ENCODE assay signal across 8 mouse cellular contexts in the genomic region with DNA sequence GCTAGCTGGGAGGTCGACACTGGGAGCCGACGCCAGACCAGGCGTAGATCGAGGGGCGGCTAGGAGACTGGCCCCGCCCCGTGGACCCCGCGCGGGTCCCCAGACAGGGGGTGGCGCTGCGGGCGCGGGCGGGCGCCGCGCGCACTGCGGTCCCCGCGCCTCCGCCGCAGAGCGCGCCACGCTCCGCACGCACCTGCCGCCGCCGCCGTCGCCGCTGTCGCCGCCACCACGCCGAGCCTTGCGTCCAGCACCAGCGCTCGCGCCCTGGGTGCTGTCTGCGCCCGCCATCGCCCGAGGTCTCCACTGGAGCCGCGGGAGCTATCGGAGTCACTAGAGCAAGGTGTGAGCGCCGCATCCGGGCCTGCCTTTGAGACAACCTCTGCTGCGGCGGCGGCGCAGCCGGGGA. TPM values are rescaled to one million over a fixed set of nuclear protein-coding genes. Genes with fewer than 3 reads are reported as not detected.
A peak's percentile ranks its signal among the peaks of the same experiment; 100 is the strongest.
DNase-seq lines count a peak whose midpoint lies in the region; ATAC-seq and TF ChIP-seq lines count a peak whose summit lies in the region.

A gene (plus strand): TSS at position 155 of the 406 bp plus-strand sequence.
A gene (minus strand): TSS at position 352 of the 406 bp plus-strand sequence.

- H3K36me3 ChIP-seq in heart, embryonic 12.5 days: 0 out of 2 replicates have a peak, but pooled peaks cover 12% of the 10 kb centered on the region
- no peaks in the 10 kb centered on the region; the same call in 1 of the 2 replicates for H3K36me3 ChIP-seq in hindbrain, embryonic 15.5 days
- H3K36me3 ChIP-seq in midbrain, embryonic 13.5 days: peaks cover 23% of the 10 kb centered on the region

- no peak for DNase-seq in heart, adult 9 months (ENCODE audit: low spot score in 2 of 2)
- DNase-seq in B cell, adult 2 months: peak; percentile 28 to 34
- peak; percentile 57 to 70 for DNase-seq in cerebellum, adult 2 months
- DNase-seq in thymus, postnatal 36 days: peak; percentile 13 to 39
- DNase-seq in ovary, adult 18-20 months (ENCODE audit: low spot score): no peak

- TF ChIP-seq POLR2A in cerebellum, adult 2 months (IDR thresholded peaks at IDR 0.05; ENCODE audit: borderline replicate concordance, insufficient read depth, low read length): peak; percentile 52

- TF ChIP-seq CTCF in cerebellum, adult 2 months (IDR thresholded peaks at IDR 0.05; ENCODE audit: borderline replicate concordance, insufficient read depth, low read depth, low read length): no peak

- H3K4me3 ChIP-seq in heart, embryonic 12.5 days: peak within 1 kb of the TSS; percentile 60
- H3K4me3 ChIP-seq in cerebellum, adult 2 months (replicated peaks; ENCODE audit: insufficient read depth, low read depth, low read length): peak within 1 kb of the TSS; percentile 77
- H3K4me3 ChIP-seq in hindbrain, embryonic 15.5 days: peak within 1 kb of the TSS; percentile 61
- H3K4me3 ChIP-seq in midbrain, embryonic 13.5 days (replicated peaks): peak within 1 kb of the TSS; percentile 56

- H3K4me2 ChIP-seq in heart, embryonic 12.5 days: peak within 1 kb of the TSS; percentile 95
- H3K4me2 ChIP-seq in hindbrain, embryonic 15.5 days: peak within 1 kb of the TSS; percentile 92
- peak within 1 kb of the TSS; percentile 71 for H3K4me2 ChIP-seq in midbrain, embryonic 13.5 days (replicated peaks)

- H3K27me3 ChIP-seq in heart, embryonic 12.5 days (replicated peaks): peaks cover 41% of the 10 kb centered on the region
- no peaks in the 10 kb centered on the region for H3K27me3 ChIP-seq in cerebellum, adult 2 months (ENCODE audit: control insufficient read depth, insufficient read depth, low read length)
- H3K27me3 ChIP-seq in hindbrain, embryonic 15.5 days: peaks cover 4% of the 10 kb centered on the region; the same call in 1 of the 2 replicates
- H3K27me3 ChIP-seq in midbrain, embryonic 13.5 days: peaks cover 18% of the 10 kb centered on the region

- ATAC-seq in heart, embryonic 12.5 days (ENCODE audit: insufficient number of reproducible peaks, low FRiP score): no peak
- ATAC-seq in hindbrain, embryonic 15.5 days (ENCODE audit: low FRiP score, low read depth): peak; percentile 65
- ATAC-seq in midbrain, embryonic 13.5 days: peak; percentile 47

- H3K27ac ChIP-seq in heart, embryonic 12.5 days (ENCODE audit: poor library complexity, severe bottlenecking): no peak within 1 kb of the TSS
- peak within 1 kb of the TSS; percentile 80 for H3K27ac ChIP-seq in cerebellum, adult 2 months (ENCODE audit: insufficient read depth, low read length)
- peak within 1 kb of the TSS; percentile 72 for H3K27ac ChIP-seq in hindbrain, embryonic 15.5 days (replicated peaks)
- H3K27ac ChIP-seq in midbrain, embryonic 13.5 days: peak within 1 kb of the TSS; percentile 54

- no peaks in the 10 kb centered on the region for H3K9me3 ChIP-seq in heart, embryonic 12.5 days (replicated peaks)
- H3K9me3 ChIP-seq in hindbrain, embryonic 15.5 days: no peaks in the 10 kb centered on the region
- no peaks in the 10 kb centered on the region for H3K9me3 ChIP-seq in midbrain, embryonic 13.5 days

- under 1% methylated on average over 59 of the region's 59 CpGs for WGBS in heart, embryonic 12.5 days
- under 1% methylated on average over 59 of the region's 59 CpGs for WGBS in cerebellum, adult 2 months
- 0% methylated on average over 40 of the region's 59 CpGs for WGBS in hindbrain, embryonic 15.5 days
- 0% methylated on average over 31 of the region's 59 CpGs for WGBS in midbrain, embryonic 13.5 days

- H3K9ac ChIP-seq in heart, embryonic 12.5 days: peak within 1 kb of the TSS; percentile 66
- peak within 1 kb of the TSS; percentile 81 for H3K9ac ChIP-seq in hindbrain, embryonic 15.5 days
- H3K9ac ChIP-seq in midbrain, embryonic 13.5 days (replicated peaks): peak within 1 kb of the TSS; percentile 78

- H3K4me1 ChIP-seq in heart, embryonic 12.5 days (replicated peaks): peaks cover 25% of the 10 kb centered on the region
- peaks cover 48% of the 10 kb centered on the region for H3K4me1 ChIP-seq in cerebellum, adult 2 months (ENCODE audit: control insufficient read depth, insufficient read depth, low read length)
- H3K4me1 ChIP-seq in hindbrain, embryonic 15.5 days (replicated peaks): peaks cover 37% of the 10 kb centered on the region
- peaks cover 35% of the 10 kb centered on the region for H3K4me1 ChIP-seq in midbrain, embryonic 13.5 days (replicated peaks)

RNA-seq across cellular contexts. Expression of the first gene that starts in this region (rescaled TPM):
- polyA plus RNA-seq in heart, embryonic 12.5 days (2016; fragmentation: Nextera tagmentation; extraction: Ambion mirVana): 6.5 and 7.6 TPM in 2 replicates
- 423 and 427 TPM in 2 replicates for polyA plus RNA-seq in cerebellum, adult 2 months (2012; rRNA removed)
- 145 and 177 TPM in 2 replicates for polyA plus RNA-seq in hindbrain, embryonic 15.5 days (2015; fragmentation: Nextera tagmentation; extraction: Ambion mirVana)
- 64.5 and 73.2 TPM in 2 replicates for polyA plus RNA-seq in midbrain, embryonic 13.5 days (2015; fragmentation: Nextera tagmentation; extraction: Ambion mirVana)

RNA-seq across cellular contexts. Expression of the second gene that starts in this region (rescaled TPM):
- not detected in 2 replicates for polyA plus RNA-seq in heart, embryonic 12.5 days (2016; fragmentation: Nextera tagmentation; extraction: Ambion mirVana)
- polyA plus RNA-seq in cerebellum, adult 2 months (2012; rRNA removed): 0.76 and 0.80 TPM in 2 replicates
- polyA plus RNA-seq in hindbrain, embryonic 15.5 days (2015; fragmentation: Nextera tagmentation; extraction: Ambion mirVana): 0.23 TPM in 1 of 2 replicates, not detected in the other
- polyA plus RNA-seq in midbrain, embryonic 13.5 days (2015; fragmentation: Nextera tagmentation; extraction: Ambion mirVana): not detected in 2 replicates

Comparison
In these comparisons a context has a peak if more than half of its experiments do, and no peak if none do; other contexts are left out.
1. DNase-seq: peak in B cell, adult 2 months (2 of 2), cerebellum, adult 2 months (2 of 2) and thymus, postnatal 36 days (2 of 2); none in heart, adult 9 months (0 of 2) and ovary, adult 18-20 months (single experiment).
2. Peak in every context shown above with its lines, with median percentiles within 50 percentile points of each other: H3K4me2 ChIP-seq, H3K4me3 ChIP-seq and H3K9ac ChIP-seq.